Mouse (Mus musculus) heart, postnatal 0 days (tissue): ENCODE measurements at regions not wholly inside any gene's neighbourhood (a gene's known extent, or its start where the extent isn't known, plus 50 kb on each side); places are given as distances from the start of the nearest gene placed in this dataset.

Experiments
- CTCF ChIP-seq: IDR thresholded peaks from 2 replicates; pipeline ENCODE4 v1.5.1; 2016; ENCODE audit warnings: antibody characterized with exemption, control low read depth, low read depth
- EP300 ChIP-seq: IDR thresholded peaks from 2 replicates; pipeline ENCODE4 v1.6.1; 2016; ENCODE audit warnings: antibody characterized with exemption, low read depth

GRCm38 (mm10) chr10:22879714-22880113, 59.7 kb upstream of the Tcf21 start:
- no peak for TF ChIP-seq CTCF
- TF ChIP-seq EP300 = no peak
